ENCODE assay signal across 8 mouse cellular contexts in the genomic region with DNA sequence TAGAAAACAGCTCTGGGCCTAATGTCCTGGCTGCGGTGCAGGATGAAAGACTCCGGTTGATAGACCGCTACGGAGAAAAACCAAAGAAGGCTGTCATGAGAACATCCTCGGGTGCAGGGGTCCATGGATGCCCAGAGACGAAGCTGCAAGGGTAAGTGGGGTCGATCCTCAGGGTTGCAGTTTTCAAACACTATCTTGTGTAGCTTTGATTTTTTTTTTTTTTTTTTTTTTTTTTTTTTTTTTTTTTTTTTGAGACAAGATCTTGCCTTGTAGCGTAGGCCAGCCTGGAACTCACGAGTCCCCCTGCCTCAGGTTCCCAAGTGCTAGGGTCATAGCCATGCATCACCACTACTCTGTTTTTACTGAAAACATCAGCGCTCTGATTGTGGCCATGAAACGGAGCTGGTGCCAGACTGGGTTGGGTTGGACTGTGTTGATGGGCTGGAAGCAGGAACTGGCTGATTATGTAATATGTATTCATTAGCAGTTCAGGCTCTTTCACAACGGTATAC. TPM values are rescaled to one million over a fixed set of nuclear protein-coding genes. Genes with fewer than 3 reads are reported as not detected.
DNase-seq lines count a peak whose midpoint lies in the region; ATAC-seq and TF ChIP-seq lines count a peak whose summit lies in the region.

No protein-coding gene starts in this region.

- TF ChIP-seq EP300 in liver, postnatal 0 days (IDR thresholded peaks at IDR 0.05; ENCODE audit: low read depth): no peak

- ATAC-seq in neural tube, embryonic 11.5 days (ENCODE audit: insufficient read depth, low FRiP score, low TSS enrichment): peak; percentile 35; the same call in 1 of the 2 replicates
- peak; percentile 59 for ATAC-seq in liver, postnatal 0 days
- peak; percentile 16; the same call in 1 of the 2 replicates for ATAC-seq in neural tube, embryonic 15.5 days (ENCODE audit: low FRiP score)

- H3K36me3 ChIP-seq in neural tube, embryonic 11.5 days (ENCODE audit: control insufficient read depth, insufficient read depth, low read length): no peaks in the 10 kb centered on the region
- no peaks in the 10 kb centered on the region for H3K36me3 ChIP-seq in liver, postnatal 0 days (replicated peaks; ENCODE audit: insufficient read depth, low read length)
- H3K36me3 ChIP-seq in neural tube, embryonic 15.5 days: peaks cover 11% of the 10 kb centered on the region; the same call in 1 of the 2 replicates

- H3K9ac ChIP-seq in neural tube, embryonic 11.5 days (ENCODE audit: low read length): peak overlapping the region; percentile 58
- peak overlapping the region; percentile 67 for H3K9ac ChIP-seq in liver, postnatal 0 days (replicated peaks)
- peak overlapping the region; percentile 72 for H3K9ac ChIP-seq in neural tube, embryonic 15.5 days (replicated peaks)

- H3K4me1 ChIP-seq in neural tube, embryonic 11.5 days (ENCODE audit: control insufficient read depth, insufficient read depth, low read length): peaks cover 4% of the 10 kb centered on the region
- H3K4me1 ChIP-seq in liver, postnatal 0 days (ENCODE audit: insufficient read depth): peaks cover 11% of the 10 kb centered on the region
- peaks cover 28% of the 10 kb centered on the region for H3K4me1 ChIP-seq in neural tube, embryonic 15.5 days

- no peaks in the 10 kb centered on the region for H3K9me3 ChIP-seq in neural tube, embryonic 11.5 days (ENCODE audit: control insufficient read depth, low read length)
- no peaks in the 10 kb centered on the region for H3K9me3 ChIP-seq in liver, postnatal 0 days (ENCODE audit: low read length)
- no peaks in the 10 kb centered on the region for H3K9me3 ChIP-seq in neural tube, embryonic 15.5 days (replicated peaks)

- H3K4me2 ChIP-seq in neural tube, embryonic 11.5 days (ENCODE audit: low read depth): peak overlapping the region; percentile 70
- H3K4me2 ChIP-seq in liver, postnatal 0 days (ENCODE audit: low read depth, low read length): peak overlapping the region; percentile 80
- peak overlapping the region; percentile 64 for H3K4me2 ChIP-seq in neural tube, embryonic 15.5 days

- H3K27me3 ChIP-seq in neural tube, embryonic 11.5 days (ENCODE audit: control insufficient read depth, insufficient read depth, low read length): no peaks in the 10 kb centered on the region
- no peaks in the 10 kb centered on the region for H3K27me3 ChIP-seq in liver, postnatal 0 days (ENCODE audit: insufficient read depth, low read length)
- no peaks in the 10 kb centered on the region for H3K27me3 ChIP-seq in neural tube, embryonic 15.5 days (replicated peaks)

- TF ChIP-seq CTCF in liver, postnatal 0 days (IDR thresholded peaks at IDR 0.05; ENCODE audit: low read depth): no peak

- 2% methylated on average over 12 of the region's 12 CpGs for WGBS in neural tube, embryonic 11.5 days
- WGBS in liver, postnatal 0 days (ENCODE audit: insufficient replicate concordance): 2% methylated on average over 12 of the region's 12 CpGs
- WGBS in neural tube, embryonic 15.5 days: 1% methylated on average over 12 of the region's 12 CpGs

- H3K27ac ChIP-seq in neural tube, embryonic 11.5 days (ENCODE audit: low read depth, low read length): no peak overlapping the region
- H3K27ac ChIP-seq in liver, postnatal 0 days (ENCODE audit: low read depth): peak overlapping the region; percentile 79
- peak overlapping the region; percentile 79 for H3K27ac ChIP-seq in neural tube, embryonic 15.5 days (replicated peaks)

- H3K4me3 ChIP-seq in neural tube, embryonic 11.5 days (ENCODE audit: low read depth, low read length): peak overlapping the region; percentile 62
- peak overlapping the region; percentile 71 for H3K4me3 ChIP-seq in liver, postnatal 0 days (ENCODE audit: low read depth, low read length)
- H3K4me3 ChIP-seq in neural tube, embryonic 15.5 days (replicated peaks): peak overlapping the region; percentile 63

- DNase-seq in neural tube, embryonic 11.5 days (ENCODE audit: low spot score): peak; percentile 18
- no peak for DNase-seq in neural tube, embryonic 10.5 days (ENCODE audit: extremely low spot score, low spot score)
- DNase-seq in cerebellum, adult 9-11 months: peak; percentile 66
- DNase-seq in heart, adult 9 months (ENCODE audit: low spot score in 2 of 2): peak; percentile 36 to 58
- DNase-seq in kidney, adult 8-10 months: peak; percentile 60 to 68
- DNase-seq in liver, postnatal 0 days: peak; percentile 44
- no peak for DNase-seq in right cerebral cortex, adult 18-20 months

RNA-seq across cellular contexts. Expression of a gene that starts 0.4 kb away (rescaled TPM):
- 285 and 320 TPM in 2 replicates for polyA plus RNA-seq in neural tube, embryonic 11.5 days (2014; fragmentation: Nextera tagmentation; extraction: Ambion mirVana)
- polyA plus RNA-seq in liver, postnatal 0 days (2015; fragmentation: Nextera tagmentation; extraction: Ambion mirVana): 173 and 176 TPM in 2 replicates
- polyA plus RNA-seq in neural tube, embryonic 15.5 days (2015; fragmentation: Nextera tagmentation; extraction: Ambion mirVana): 339 and 354 TPM in 2 replicates

RNA-seq across cellular contexts. Expression of a gene that starts 12.9 kb away (rescaled TPM):
- polyA plus RNA-seq in neural tube, embryonic 11.5 days (2014; fragmentation: Nextera tagmentation; extraction: Ambion mirVana): not detected in 2 replicates
- 6.7 and 7.0 TPM in 2 replicates for polyA plus RNA-seq in liver, postnatal 0 days (2015; fragmentation: Nextera tagmentation; extraction: Ambion mirVana)
- polyA plus RNA-seq in neural tube, embryonic 15.5 days (2015; fragmentation: Nextera tagmentation; extraction: Ambion mirVana): 0.67 and 1.0 TPM in 2 replicates

RNA-seq across cellular contexts. Expression of a gene that starts 33.3 kb away (rescaled TPM):
- 31.8 and 34.8 TPM in 2 replicates for polyA plus RNA-seq in neural tube, embryonic 11.5 days (2014; fragmentation: Nextera tagmentation; extraction: Ambion mirVana)
- 7.6 and 8.8 TPM in 2 replicates for polyA plus RNA-seq in liver, postnatal 0 days (2015; fragmentation: Nextera tagmentation; extraction: Ambion mirVana)
- 36.4 and 39.0 TPM in 2 replicates for polyA plus RNA-seq in neural tube, embryonic 15.5 days (2015; fragmentation: Nextera tagmentation; extraction: Ambion mirVana)

RNA-seq across cellular contexts. Expression of a gene that starts 34.3 kb away (rescaled TPM):
- polyA plus RNA-seq in neural tube, embryonic 11.5 days (2014; fragmentation: Nextera tagmentation; extraction: Ambion mirVana): 103 and 106 TPM in 2 replicates
- 44.1 and 47.2 TPM in 2 replicates for polyA plus RNA-seq in liver, postnatal 0 days (2015; fragmentation: Nextera tagmentation; extraction: Ambion mirVana)
- 126 and 137 TPM in 2 replicates for polyA plus RNA-seq in neural tube, embryonic 15.5 days (2015; fragmentation: Nextera tagmentation; extraction: Ambion mirVana)

RNA-seq across cellular contexts. Expression of a gene that starts 45.5 kb away (rescaled TPM):
- 97.4 and 110 TPM in 2 replicates for polyA plus RNA-seq in neural tube, embryonic 11.5 days (2014; fragmentation: Nextera tagmentation; extraction: Ambion mirVana)
- 9.8 and 11.5 TPM in 2 replicates for polyA plus RNA-seq in liver, postnatal 0 days (2015; fragmentation: Nextera tagmentation; extraction: Ambion mirVana)
- polyA plus RNA-seq in neural tube, embryonic 15.5 days (2015; fragmentation: Nextera tagmentation; extraction: Ambion mirVana): 106 and 115 TPM in 2 replicates

Comparison
In these comparisons a context has a peak if more than half of its experiments do, and no peak if none do; other contexts are left out.
1. DNase-seq: peak in neural tube, embryonic 11.5 days (single experiment), cerebellum, adult 9-11 months (single experiment), heart, adult 9 months (2 of 2), kidney, adult 8-10 months (2 of 2) and liver, postnatal 0 days (single experiment); none in neural tube, embryonic 10.5 days (single experiment) and right cerebral cortex, adult 18-20 months (single experiment).
2. Peak in every context shown above with its lines, with median percentiles within 50 percentile points of each other: ATAC-seq, H3K4me2 ChIP-seq, H3K4me3 ChIP-seq and H3K9ac ChIP-seq.